Mouse (Mus musculus) ES-E14 (cell line): Measurements from ENCODE around the gene Mvd. TPM values are rescaled to one million over a fixed set of nuclear protein-coding genes. Genes with fewer than 3 reads are reported as not detected.

Source experiments
- DNase-seq: peaks from one replicate; pipeline ENCODE4 v3.0.0-alpha.2; 2013; ENCODE audit warnings: low read depth, low spot score
- H3K27ac ChIP-seq: 2 replicates; pipeline ENCODE4 v1.5.1; 2012; ENCODE audit warnings: low read depth, mild to moderate bottlenecking, low read length, moderate library complexity, mixed read lengths; ENCODE audit not compliant: poor library complexity, insufficient read depth, severe bottlenecking
- H3K36me3 ChIP-seq: 2 replicates; pipeline ENCODE4 v1.6.1; 2012; ENCODE audit warnings: mild to moderate bottlenecking, low read length, moderate library complexity, mixed read lengths; ENCODE audit not compliant: control insufficient read depth, poor library complexity, insufficient read depth, severe bottlenecking
- H3K4me1 ChIP-seq, 2 experiments: fragments of 150-350 bp in 1 of 2; sonication (generic) in 1 of 2; 2 replicates each; pipeline ENCODE4 v1.6.1; 2012; ENCODE audit warnings: low read length in 2 of 2, mild to moderate bottlenecking in 1 of 2, mixed read lengths in 1 of 2; ENCODE audit not compliant: control insufficient read depth in 2 of 2, insufficient read depth in 2 of 2, poor library complexity in 1 of 2
- H3K4me3 ChIP-seq, 2 experiments: fragments of 150-350 bp in 1 of 2; sonication (generic) in 1 of 2; 2 replicates each; pipeline ENCODE4 v1.5.1; 2012; ENCODE audit warnings: low read length in 2 of 2, low read depth in 1 of 2, mild to moderate bottlenecking in 1 of 2, mixed read lengths in 1 of 2; ENCODE audit not compliant: insufficient read depth in 1 of 2, poor library complexity in 1 of 2, severe bottlenecking in 1 of 2
- H3K9ac ChIP-seq: 2 replicates; pipeline ENCODE4 v1.6.1; 2012; ENCODE audit warnings: low read depth, mild to moderate bottlenecking, low read length, mixed read lengths; ENCODE audit not compliant: poor library complexity, insufficient read depth, severe bottlenecking
- H3K9me3 ChIP-seq: fragments of 150-350 bp; sonication (generic); 2 replicates; pipeline ENCODE4 v1.6.1; 2012; ENCODE audit warnings: low read depth, mild to moderate bottlenecking, low read length; ENCODE audit not compliant: control insufficient read depth, insufficient read depth
- CHD2 ChIP-seq: IDR thresholded peaks from 2 replicates; pipeline ENCODE4 v1.6.1; 2014; ENCODE audit warnings: mild to moderate bottlenecking, low read depth, low read length, inconsistent platforms
- HCFC1 ChIP-seq: IDR thresholded peaks from 2 replicates; pipeline ENCODE4 v1.6.1; 2012; ENCODE audit warnings: low read length, inconsistent platforms, borderline replicate concordance; ENCODE audit not compliant: insufficient read depth
- MAFK ChIP-seq: IDR thresholded peaks from 2 replicates; pipeline ENCODE4 v1.6.1; 2014; ENCODE audit warnings: mild to moderate bottlenecking, low read depth, low read length, inconsistent platforms; ENCODE audit not compliant: insufficient read depth
- ZC3H11A ChIP-seq: IDR thresholded peaks from 2 replicates; pipeline ENCODE4 v1.6.1; 2012; ENCODE audit warnings: low read depth, mild to moderate bottlenecking, inconsistent platforms, low read length, borderline replicate concordance
- ZNF384 ChIP-seq: IDR thresholded peaks from 2 replicates; pipeline ENCODE4 v1.6.1; 2012; ENCODE audit warnings: low read depth, low read length, inconsistent platforms
- in situ Hi-C, 2 experiments: fragments of 600-800 bp; cut with MboI; formaldehyde crosslinking; loops; one replicate each; pipeline ENCODE4 v1.15.1; 2025; ENCODE audit warnings: low sequenced_read_pairs in 2 of 2, inconsistent platforms in 1 of 2; ENCODE audit not compliant: unreplicated experiment in 2 of 2
- total RNA-seq: library from RNA; depleted of rRNA; stranded (reverse); fragments of 300-350 nt; gene quantifications from 2 replicates; pipeline ENCODE4 v1.2.3, GENCODE M21; 2012

The Mvd gene
- total RNA-seq, 1 experiment: 35.2 TPM

DNA sequence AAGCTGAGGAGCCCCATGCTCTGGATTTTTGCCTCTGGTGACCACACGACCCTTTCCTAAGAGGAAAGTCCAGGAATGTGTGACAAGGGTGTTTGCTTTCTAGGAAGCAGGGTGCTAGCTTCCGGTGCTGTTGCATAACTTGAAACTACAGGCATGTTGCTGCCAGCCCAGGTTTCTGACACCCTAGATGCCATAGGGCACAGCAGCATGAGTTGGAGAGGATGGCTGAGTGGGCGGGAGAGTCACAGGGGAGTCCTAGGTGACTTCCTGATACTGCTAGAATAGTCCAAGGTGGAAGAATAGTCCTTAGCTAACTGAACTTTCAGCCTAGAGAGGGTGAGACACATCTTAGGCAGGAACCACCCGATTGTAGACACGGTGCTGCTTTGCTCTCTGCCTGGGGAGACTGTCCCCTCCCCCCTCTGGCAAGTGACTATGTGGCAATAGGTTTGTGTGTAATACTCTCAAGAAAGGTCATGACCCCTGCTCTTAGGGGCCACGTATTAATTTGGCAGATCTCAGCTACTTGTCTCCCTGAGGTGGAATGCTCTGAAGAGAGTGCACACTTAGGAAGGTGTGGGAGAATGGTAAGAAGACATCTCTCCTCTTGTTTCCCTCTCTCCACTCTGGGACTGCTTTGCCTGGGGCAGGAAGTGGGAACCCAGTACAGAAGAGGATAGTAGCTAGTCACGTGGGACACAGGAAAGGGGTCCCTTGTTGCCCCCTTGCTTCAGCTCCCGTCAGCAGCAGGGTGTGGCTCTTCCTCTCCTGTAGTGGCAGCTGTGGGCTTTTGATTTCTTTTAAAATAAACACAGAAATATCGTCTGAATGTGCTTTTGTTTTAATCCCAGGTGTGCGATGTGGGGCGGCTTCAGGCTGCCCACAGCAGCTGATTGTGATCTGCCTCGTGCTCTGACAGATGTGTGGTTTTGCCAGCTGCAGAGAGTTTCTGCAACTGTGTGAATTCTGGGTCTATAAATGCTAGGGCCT is 20.7 kb upstream of the Mvd start:
- in situ Hi-C loops: no loop called here
- peaks cover 2% of the 10 kb centered on the region; the same call in 1 of the 2 replicates for H3K36me3 ChIP-seq
- TF ChIP-seq MAFK: no peak
- TF ChIP-seq HCFC1: no peak
- no peak for TF ChIP-seq ZNF384
- no peak for TF ChIP-seq ZC3H11A
- TF ChIP-seq CHD2: no peak
- H3K4me1 ChIP-seq: peaks cover 0 to 18% of the 10 kb centered on the region in 2 experiments; a peak in 2 of 4 replicates
- H3K4me3 ChIP-seq: no peak overlapping the region
- H3K27ac ChIP-seq: no peak overlapping the region
- H3K9ac ChIP-seq: no peak overlapping the region
- DNase-seq: no peak
- H3K9me3 ChIP-seq: no peaks in the 10 kb centered on the region

DNA sequence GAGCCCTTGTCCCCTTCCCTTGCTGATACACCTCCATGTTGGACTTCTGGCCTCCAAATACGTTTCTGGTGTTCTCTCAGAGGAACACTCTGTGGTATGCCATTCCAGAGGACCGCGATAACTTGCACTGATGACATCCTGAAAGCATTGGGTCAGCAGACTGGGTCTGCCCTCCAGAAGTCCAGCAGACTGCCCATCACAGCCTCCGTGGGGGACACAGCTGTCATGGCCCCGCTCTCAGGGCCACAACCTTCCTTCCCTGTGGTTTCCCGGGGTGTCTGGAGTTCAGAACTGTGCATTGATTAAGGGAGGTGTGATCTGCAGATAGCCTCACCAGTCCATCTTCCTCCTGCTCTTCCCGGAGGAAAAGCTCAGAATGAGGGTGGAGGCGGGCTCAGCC is 19.3 kb upstream of the Mvd start:
- H3K36me3 ChIP-seq: peaks cover 2% of the 10 kb centered on the region; the same call in 1 of the 2 replicates
- no peak for TF ChIP-seq ZC3H11A
- no peak for TF ChIP-seq ZNF384
- no peak for TF ChIP-seq CHD2
- TF ChIP-seq HCFC1: no peak
- TF ChIP-seq MAFK: no peak
- peaks cover 0 to 18% of the 10 kb centered on the region in 2 experiments; a peak in 2 of 4 replicates for H3K4me1 ChIP-seq
- in situ Hi-C loops: no loop called here
- no peaks in the 10 kb centered on the region for H3K9me3 ChIP-seq
- DNase-seq: no peak
- H3K9ac ChIP-seq: no peak overlapping the region
- H3K27ac ChIP-seq: no peak overlapping the region
- H3K4me3 ChIP-seq: no peak overlapping the region

DNA sequence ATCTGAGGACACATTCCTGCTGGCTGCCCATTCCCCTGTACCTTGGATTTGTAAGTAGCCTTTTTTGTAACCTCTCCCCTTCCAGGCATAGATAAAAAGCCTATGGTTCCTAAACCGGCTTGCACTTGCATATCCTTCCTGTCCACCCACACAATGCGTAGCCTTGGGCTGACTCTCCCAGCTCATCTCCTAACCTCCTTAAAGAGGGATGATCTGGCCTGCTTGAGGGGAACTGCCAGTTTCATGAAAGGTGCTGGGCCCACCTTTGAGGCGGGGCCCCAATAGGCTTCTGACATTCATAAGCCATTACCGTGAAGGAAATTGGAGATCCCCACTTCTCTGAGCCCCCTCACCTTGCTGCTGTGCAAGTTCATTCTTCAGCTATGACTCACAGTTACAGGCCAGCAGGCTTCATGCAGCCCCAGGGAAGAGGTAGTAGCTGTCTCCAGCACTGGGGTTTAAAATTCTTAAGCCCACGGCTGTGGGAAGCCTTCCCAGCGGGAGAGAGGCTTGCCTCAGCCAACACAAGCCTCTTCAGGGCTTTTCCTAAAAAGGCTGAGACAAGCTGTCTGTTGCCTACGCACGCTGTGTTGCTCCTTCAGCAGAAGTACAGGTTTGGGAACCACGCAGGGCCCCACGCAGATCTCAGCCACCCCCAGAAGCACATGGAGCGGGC is 18.4 kb upstream of the Mvd start:
- H3K4me1 ChIP-seq: peaks cover 0 to 18% of the 10 kb centered on the region in 2 experiments; a peak in 2 of 4 replicates
- no peak for TF ChIP-seq HCFC1
- no peak for TF ChIP-seq MAFK
- TF ChIP-seq CHD2: no peak
- TF ChIP-seq ZC3H11A: no peak
- no peak for TF ChIP-seq ZNF384
- peak overlapping the region; percentile 38; the same call in 1 of the 2 replicates for H3K27ac ChIP-seq

DNA sequence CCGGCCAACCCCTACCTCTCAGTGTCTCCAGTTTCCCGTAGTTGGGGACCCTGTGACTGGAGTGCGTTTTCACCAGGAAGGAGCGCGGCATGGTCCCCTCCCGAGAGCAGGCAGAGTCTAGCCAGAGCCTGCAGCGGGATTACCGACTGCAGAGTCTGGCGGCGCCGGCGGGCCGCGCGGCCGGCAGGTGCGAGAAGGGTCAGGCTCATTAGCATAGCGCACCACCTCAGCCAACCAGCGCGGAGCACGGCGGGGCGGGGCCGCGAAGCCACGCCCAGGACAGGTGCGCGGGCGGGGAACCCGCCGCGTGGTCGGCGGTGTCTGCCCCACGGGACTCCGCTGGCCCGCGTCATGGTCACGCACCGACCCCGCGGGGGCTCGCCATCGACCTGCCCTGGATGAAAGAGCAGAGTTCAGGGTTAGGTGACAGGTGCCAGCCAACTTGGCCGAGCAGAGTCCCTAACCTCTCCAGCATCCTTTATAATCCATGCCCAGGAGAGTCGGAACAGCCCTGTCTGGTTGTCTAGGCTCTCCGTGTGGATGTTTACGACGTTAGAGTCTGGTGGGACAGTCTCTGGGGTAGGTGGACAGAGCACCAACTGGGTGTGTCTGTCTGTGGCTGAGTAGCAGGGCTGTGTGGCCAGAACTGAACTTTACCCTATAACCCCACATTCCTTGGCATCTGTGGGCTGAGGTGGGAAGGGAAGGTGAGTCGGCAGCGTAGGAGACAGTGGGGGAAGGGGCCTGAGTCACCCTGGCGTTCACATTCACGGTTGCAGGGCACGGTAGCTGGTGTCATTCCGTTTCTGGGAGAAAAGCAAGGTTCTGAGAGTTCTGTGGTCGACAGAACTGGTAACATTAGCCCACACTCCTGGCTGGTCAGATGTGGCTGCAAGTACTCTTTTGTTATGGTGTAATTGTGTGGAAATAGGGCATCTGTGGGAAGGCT is 17.6 kb upstream of the Mvd start, which contains the start of gene Snai3:
TSS of gene Snai3 (minus strand) at position 210 of the 949 bp plus-strand sequence.
- no peak for DNase-seq
- Histone ChIP-seq H3K36me3 (peaks cover 4% of the 10 kb centered on the region; the same call in 1 of the 2 replicates), H3K4me3 (peak within 1 kb of the TSS; percentile 60 to 85), H3K9ac (peak within 1 kb of the TSS; percentile 45), H3K4me1 (peaks cover 0 to 18% of the 10 kb centered on the region in 2 experiments; a peak in 2 of 4 replicates), H3K27ac (no peak within 1 kb of the TSS), H3K9me3 (no peaks in the 10 kb centered on the region)
- TF ChIP-seq MAFK: peak; percentile 58; the same call in 1 of the 2 replicates
- TF ChIP-seq HCFC1: no peak
- in situ Hi-C loops: no loop called here

More for the DNA sequence above, 18.4 kb upstream of the Mvd start:
- DNase-seq: no peak
- no peaks in the 10 kb centered on the region for H3K9me3 ChIP-seq
- in situ Hi-C loops: no loop called here
- H3K9ac ChIP-seq: no peak overlapping the region
- H3K36me3 ChIP-seq: peaks cover under 1% of the 10 kb centered on the region; the same call in 1 of the 2 replicates
- no peak overlapping the region for H3K4me3 ChIP-seq
